Mouse (Mus musculus) retina, postnatal 7 days (tissue): ENCODE results near the gene E2f8.

ENCODE experiments used
- DNase-seq: peaks from one replicate; pipeline ENCODE4 v3.0.0-alpha.2; 2012; ENCODE audit warnings: low read depth, low spot score

Gene E2f8

DNA sequence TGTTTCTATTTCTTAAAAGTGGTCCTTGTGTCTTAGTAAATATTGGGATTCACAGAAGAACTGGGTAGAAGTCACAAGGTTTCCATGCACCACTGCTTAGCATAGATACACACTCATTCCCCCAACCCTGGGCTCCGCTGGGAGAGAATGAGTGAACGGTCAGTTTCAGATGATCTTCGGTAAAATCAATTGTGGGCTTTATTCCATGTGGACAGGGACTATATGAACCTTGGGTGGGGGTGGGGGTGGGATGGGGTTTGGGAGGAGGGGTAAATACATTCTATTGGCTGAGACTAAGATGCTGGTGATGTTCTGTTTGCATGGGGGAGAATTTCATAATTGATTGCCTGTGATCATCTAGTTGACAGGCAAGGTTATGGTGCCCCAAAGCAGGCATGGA is 25.9 kb downstream of the E2f8 start:
- DNase-seq: no peak

GRCm38 (mm10) chr7:48853496-48853895 is 27.9 kb downstream of the E2f8 start:
- DNase-seq: no peak

DNA sequence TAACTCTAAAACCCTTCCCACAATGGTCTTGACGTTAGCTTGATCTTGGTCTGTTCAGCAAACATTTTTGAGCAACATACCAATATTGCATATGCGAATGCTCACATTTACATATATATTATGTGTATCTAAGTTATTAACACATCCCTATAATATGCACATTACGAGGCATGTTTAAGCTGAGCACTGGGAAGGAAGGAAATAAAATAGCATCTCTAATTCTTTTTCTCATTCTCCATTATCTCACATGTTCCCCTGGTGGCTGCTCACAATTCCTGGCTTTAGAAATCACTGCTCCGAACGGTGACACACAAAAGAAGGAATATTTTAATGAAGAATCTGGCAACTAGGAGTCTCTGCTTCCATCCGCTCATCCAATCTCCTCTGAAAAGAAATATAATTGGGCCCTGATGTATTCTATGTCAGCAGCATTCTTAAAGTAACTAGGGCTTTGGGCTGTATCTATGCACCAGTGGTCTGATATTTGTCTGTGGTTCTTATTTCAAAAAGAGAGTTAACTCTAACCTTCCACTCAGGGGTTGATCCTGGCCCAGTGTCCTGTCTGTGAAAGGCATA is 29.8 kb downstream of the E2f8 start:
- DNase-seq: no peak

DNA sequence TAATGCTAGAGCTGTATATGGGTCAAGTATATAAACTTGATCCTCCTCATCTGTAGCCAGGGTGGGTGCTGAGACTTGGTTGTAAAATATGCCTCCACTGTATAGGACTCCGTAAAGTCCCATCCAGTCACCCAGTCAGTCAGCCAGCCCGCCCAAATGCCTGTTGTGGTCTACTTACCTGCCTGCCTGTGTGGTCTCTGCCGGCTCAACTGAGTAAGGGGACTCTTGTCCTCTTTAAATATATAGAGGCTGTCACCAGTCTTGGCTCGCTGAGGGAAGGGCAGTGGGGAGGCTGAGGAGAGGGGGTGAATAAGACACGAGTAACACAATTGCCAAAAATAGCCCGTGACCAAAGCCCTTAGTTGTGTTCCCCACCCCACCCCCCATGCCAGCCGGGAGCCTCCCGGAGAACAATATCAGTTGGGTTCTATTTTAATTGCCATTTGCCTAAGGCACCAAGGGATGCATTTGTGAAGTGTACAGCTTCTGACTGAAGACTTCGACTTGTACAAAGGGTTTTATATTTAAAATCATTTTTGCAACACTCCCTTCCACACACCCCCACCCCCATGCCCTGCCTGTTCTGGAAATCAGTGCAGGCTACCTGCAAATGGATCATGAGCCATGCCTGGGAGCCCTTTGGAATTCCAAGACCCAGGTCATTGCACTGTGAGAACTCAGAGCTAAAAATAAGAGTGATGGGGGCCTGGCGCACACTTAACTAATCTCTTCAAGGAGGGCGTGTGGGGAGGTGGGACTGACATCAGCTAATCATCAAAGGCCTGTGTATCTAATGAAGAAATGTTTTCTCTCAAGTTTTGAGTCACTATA is 33.4 kb downstream of the E2f8 start, which contains the start of gene Csrp3:
TSS of gene Csrp3 (minus strand) at position 214 of the 831 bp plus-strand sequence.
- no peak for DNase-seq

DNA sequence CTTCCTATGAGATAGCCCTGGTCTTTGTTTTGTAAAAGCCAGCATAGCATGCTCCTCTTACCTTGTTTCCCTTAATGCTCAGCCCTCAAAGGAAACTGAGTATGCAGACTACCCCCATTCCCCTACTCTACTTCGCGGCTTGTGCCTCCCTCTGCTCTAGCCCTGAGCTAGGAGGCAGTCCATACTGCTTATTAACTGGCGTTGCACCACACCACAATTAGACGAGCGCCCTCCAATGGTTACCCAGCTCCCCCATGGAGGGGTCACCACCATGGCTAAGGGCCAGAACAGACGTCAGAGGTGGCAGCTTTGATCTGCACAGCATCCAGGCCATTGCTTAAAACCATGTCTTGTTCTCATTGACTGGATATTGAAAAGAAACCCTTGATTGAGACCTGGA is 34.6 kb downstream of the E2f8 start:
- DNase-seq: no peak

GRCm38 (mm10) chr7:48845213-48845973 is 36.0 kb downstream of the E2f8 start:
- DNase-seq: no peak

DNA sequence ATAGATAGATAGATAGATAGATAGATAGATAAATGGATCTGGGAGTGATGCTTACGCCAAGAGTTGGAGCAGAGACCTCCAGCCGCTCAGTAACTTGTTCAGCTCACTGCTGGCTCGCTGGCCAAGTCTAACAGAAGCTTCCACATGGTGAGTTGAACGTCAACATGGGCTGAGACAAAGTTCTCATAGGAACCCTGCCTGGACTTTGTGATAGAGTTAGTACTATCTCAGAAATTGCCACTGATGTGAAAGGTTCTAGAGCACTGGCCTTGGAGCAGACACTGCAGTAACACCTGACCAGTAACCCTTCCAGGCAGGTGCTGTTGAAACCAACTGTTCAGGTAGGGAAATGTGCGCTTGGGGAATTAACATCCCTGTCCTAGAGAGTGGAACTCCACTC is 37.9 kb downstream of the E2f8 start:
- no peak for DNase-seq

GRCm38 (mm10) chr7:48842353-48842752 is 39.0 kb downstream of the E2f8 start:
- DNase-seq: no peak

GRCm38 (mm10) chr7:48841538-48841937 is 39.9 kb downstream of the E2f8 start:
- no peak for DNase-seq

DNA sequence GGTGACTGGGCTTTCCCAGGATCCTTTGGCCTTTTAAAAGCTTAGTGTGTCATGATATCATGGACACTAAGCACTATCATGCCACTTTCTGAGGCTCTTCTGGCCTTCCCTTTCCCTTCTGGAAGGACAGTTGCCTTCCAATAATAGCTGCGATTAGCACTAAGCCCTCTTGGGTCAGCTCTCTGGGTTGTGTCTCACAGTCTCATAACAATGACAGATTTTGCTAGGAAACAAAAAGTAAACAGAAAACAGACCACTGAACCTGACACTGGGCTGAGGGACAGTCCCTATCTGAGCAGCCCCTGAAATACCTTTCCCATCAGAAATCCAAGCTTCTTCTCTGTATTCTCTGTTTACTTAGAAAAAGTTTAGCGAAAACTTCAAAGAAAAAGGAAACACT is 40.9 kb downstream of the E2f8 start:
- no peak for DNase-seq

DNA sequence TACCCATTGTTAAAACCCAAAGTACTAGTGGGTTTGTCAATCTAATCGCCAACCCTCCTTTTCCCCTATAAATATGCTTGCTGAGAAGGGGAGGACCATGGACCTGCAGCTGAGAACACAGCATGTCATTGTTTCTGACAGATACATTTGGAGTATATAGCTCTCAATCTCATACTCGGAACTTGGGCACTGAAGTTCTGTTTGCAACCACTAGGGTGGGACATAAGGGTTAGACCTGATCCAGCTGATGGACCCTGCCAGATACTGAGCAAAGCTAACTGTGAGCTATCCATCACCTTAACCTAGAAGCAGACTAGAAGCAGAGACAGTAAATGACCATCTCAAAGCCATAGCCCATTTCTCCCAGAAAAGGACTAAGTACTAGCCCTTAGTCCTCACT is 43.0 kb downstream of the E2f8 start:
- no peak for DNase-seq

- DNase-seq: no peak
These were observed 44.4 kb downstream of the E2f8 start for GRCm38 (mm10) chr7:48836949-48837348.

DNA sequence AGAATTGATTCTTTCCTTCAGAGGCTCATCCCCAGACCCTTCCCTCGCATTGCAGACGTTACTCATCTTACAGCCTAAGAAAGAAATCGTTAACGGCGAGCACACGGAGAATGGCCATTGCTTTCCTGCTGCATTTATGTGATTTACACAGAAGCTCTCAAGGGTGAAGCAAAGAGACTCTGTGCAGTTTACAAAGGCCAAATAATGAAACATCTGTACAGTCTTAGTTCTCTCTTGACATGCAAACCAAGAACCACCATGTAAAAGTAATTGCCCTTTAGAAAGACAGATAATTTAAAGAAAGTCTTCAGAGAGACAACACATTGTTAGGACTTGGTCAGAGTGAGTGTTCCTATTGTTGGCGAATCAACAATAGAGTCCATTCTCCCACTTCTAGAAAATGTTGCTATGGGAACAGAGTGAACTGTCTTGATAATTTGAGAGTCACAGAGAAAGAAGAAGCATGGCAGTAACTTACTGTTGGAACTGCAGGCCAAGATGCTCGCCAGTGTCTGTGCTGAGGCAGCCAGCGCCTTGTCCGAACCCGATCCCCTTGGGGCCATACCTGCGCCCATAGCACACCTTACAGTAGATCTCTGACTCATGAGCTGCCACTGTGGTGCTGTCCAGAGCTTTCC is 46.3 kb downstream of the E2f8 start:
- no peak for DNase-seq

GRCm38 (mm10) chr7:48834371-48834970 is 46.9 kb downstream of the E2f8 start:
- no peak for DNase-seq

DNA sequence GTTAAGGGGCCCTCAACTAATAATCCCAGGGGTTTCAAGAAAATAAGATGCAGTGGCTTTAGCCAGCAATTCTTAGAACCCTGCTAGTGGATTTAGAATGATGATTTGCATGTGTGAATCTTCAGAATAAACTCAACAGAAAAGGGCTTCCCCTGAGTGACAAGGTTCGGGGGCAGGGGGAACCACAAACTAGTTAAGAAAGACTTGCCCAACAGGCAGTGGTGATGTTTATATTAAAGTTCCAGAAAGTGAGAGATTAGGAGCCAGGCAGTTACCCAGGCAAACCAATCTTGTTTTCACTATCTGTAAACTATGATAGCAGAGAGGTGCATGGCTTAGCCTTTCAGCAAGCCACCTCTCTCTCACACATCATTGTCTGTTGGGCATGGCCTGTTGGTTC is 48.7 kb downstream of the E2f8 start:
- DNase-seq: no peak

DNA sequence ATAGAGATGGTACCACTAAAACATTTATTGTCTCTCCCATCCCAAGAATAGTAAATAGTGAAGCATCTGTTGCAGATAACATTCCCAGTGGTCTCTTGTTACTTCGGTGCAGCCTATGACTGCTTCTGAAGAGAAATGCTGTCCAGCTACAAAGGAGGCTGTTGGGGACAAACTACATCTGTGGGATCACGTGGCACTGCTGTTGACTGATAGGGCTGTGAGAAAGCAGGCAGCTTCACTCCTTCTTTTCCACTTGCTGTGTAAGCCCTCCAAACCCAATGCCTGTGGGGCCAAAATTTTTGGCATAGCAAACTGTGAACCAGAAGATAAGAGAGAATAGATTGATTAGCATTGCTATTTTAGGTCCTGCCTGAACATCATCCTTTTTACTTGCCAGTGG is 51.0 kb downstream of the E2f8 start:
- no peak for DNase-seq

GRCm38 (mm10) chr7:48829177-48829910 is 52.1 kb downstream of the E2f8 start:
- no peak for DNase-seq

- DNase-seq: no peak
These were observed 56.2 kb downstream of the E2f8 start for GRCm38 (mm10) chr7:48825170-48825569.

DNA sequence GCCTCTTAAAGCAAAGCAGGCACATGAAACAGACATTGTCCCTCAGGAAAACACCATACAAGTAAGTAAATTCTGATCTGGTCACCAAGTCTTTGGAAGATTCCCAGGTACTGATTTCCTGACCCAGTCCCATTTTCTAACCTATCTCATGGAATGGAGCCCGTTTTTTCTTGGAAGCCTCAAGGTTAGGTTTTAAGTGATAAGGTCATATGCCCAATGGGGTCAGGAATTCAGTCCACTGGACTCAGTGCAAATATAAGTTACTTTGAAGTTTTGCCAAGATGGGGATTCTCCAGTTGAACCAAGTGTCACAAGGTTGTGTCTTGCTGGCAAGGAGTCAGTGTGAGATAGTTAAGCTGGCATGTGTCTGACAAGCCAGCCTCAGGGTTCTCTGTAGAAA is 56.7 kb downstream of the E2f8 start:
- no peak for DNase-seq

DNA sequence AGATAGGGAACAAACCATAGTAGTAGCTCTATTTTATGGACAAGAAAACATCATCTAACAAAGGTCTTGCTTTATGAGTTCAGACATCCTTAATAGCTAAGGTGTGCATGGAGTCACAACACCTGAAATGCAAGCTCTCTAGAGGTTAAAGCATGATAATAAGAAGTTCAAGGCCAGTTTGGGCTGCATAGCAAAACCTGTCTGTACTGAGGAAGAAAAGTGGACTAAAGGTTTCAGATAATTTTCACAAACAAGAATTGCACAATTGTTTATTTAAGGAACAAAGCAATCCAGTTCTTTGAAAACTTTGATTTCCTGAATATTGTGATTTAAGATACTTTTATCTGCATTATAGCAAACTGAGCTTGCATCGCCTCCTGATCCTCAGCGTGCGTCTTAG is 57.8 kb downstream of the E2f8 start:
- no peak for DNase-seq

GRCm38 (mm10) chr7:48821654-48822053 is 59.7 kb downstream of the E2f8 start:
- peak; percentile 17 for DNase-seq
